Mouse (Mus musculus): Measurements from ENCODE around the gene Gm6096. TPM values are rescaled to one million over a fixed set of nuclear protein-coding genes. Genes with fewer than 3 reads are reported as not detected.
A peak's percentile ranks its signal among the peaks of the same experiment; 100 is the strongest.

Gene Gm6096
- polyA plus RNA-seq, 1 experiment = not detected

- DNase-seq (ENCODE audit: low read depth) = peak; percentile 4
These were observed 24.8 kb upstream of the Gm6096 start for GRCm38 (mm10) chr7:34226086-34226485.

GRCm38 (mm10) chr7:34226846-34227245 is 24.0 kb upstream of the Gm6096 start:
- TF ChIP-seq POLR2A (IDR thresholded peaks at IDR 0.05; ENCODE audit: borderline replicate concordance, extremely low read depth, insufficient read depth, insufficient read length, poor library complexity, severe bottlenecking) (no peak), CTCF (IDR thresholded peaks at IDR 0.05; ENCODE audit: borderline replicate concordance, extremely low read depth, insufficient read depth, insufficient read length) (no peak)
- no peak for DNase-seq (ENCODE audit: low read depth)

More at GRCm38 (mm10) chr7:34226086-34226485, 24.8 kb upstream of the Gm6096 start:
- TF ChIP-seq POLR2A (IDR thresholded peaks at IDR 0.05; ENCODE audit: borderline replicate concordance, extremely low read depth, insufficient read depth, insufficient read length, poor library complexity, severe bottlenecking) (no peak), CTCF (IDR thresholded peaks at IDR 0.05; ENCODE audit: borderline replicate concordance, extremely low read depth, insufficient read depth, insufficient read length) (no peak)

GRCm38 (mm10) chr7:34228641-34229040 is 22.2 kb upstream of the Gm6096 start:
- TF ChIP-seq CTCF (IDR thresholded peaks at IDR 0.05; ENCODE audit: borderline replicate concordance, extremely low read depth, insufficient read depth, insufficient read length) (no peak), POLR2A (IDR thresholded peaks at IDR 0.05; ENCODE audit: borderline replicate concordance, extremely low read depth, insufficient read depth, insufficient read length, poor library complexity, severe bottlenecking) (no peak)
- peak; percentile 29 for DNase-seq (ENCODE audit: low read depth)

GRCm38 (mm10) chr7:34229153-34229552 is 21.7 kb upstream of the Gm6096 start:
- TF ChIP-seq POLR2A (IDR thresholded peaks at IDR 0.05; ENCODE audit: borderline replicate concordance, extremely low read depth, insufficient read depth, insufficient read length, poor library complexity, severe bottlenecking) (no peak), CTCF (IDR thresholded peaks at IDR 0.05; ENCODE audit: borderline replicate concordance, extremely low read depth, insufficient read depth, insufficient read length) (no peak)
- no peak for DNase-seq (ENCODE audit: low read depth)

- TF ChIP-seq CTCF (IDR thresholded peaks at IDR 0.05; ENCODE audit: borderline replicate concordance, extremely low read depth, insufficient read depth, insufficient read length) (no peak), POLR2A (IDR thresholded peaks at IDR 0.05; ENCODE audit: borderline replicate concordance, extremely low read depth, insufficient read depth, insufficient read length, poor library complexity, severe bottlenecking) (no peak)
These were observed 21.1 kb upstream of the Gm6096 start for GRCm38 (mm10) chr7:34229691-34230111.

GRCm38 (mm10) chr7:34230116-34230515 is 20.7 kb upstream of the Gm6096 start, which contains the start of gene Gpi1:
Gene Gpi1 (minus strand): TSS chr7:34230336.
- DNase-seq (ENCODE audit: low read depth) = peak; percentile 94
- peak; percentile 31; the same call in 1 of the 2 replicates for TF ChIP-seq CTCF (IDR thresholded peaks at IDR 0.05; ENCODE audit: borderline replicate concordance, extremely low read depth, insufficient read depth, insufficient read length)
- TF ChIP-seq POLR2A (IDR thresholded peaks at IDR 0.05; ENCODE audit: borderline replicate concordance, extremely low read depth, insufficient read depth, insufficient read length, poor library complexity, severe bottlenecking) = peak; percentile 56

More at GRCm38 (mm10) chr7:34229691-34230111, 21.1 kb upstream of the Gm6096 start:
- peak; percentile 74 for DNase-seq (ENCODE audit: low read depth)

- TF ChIP-seq POLR2A (IDR thresholded peaks at IDR 0.05; ENCODE audit: borderline replicate concordance, extremely low read depth, insufficient read depth, insufficient read length, poor library complexity, severe bottlenecking) = no peak
- DNase-seq (ENCODE audit: low read depth) = no peak
These were observed 17.8 kb upstream of the Gm6096 start for GRCm38 (mm10) chr7:34232785-34233725.

- no peak for TF ChIP-seq CTCF (IDR thresholded peaks at IDR 0.05; ENCODE audit: borderline replicate concordance, extremely low read depth, insufficient read depth, insufficient read length)
- peak; percentile 44; the same call in 1 of the 2 replicates for TF ChIP-seq POLR2A (IDR thresholded peaks at IDR 0.05; ENCODE audit: borderline replicate concordance, extremely low read depth, insufficient read depth, insufficient read length, poor library complexity, severe bottlenecking)
- peak; percentile 100 for DNase-seq (ENCODE audit: low read depth)
These were observed 16.8 kb upstream of the Gm6096 start for GRCm38 (mm10) chr7:34233909-34234609.

GRCm38 (mm10) chr7:34234610-34235561 is 16.0 kb upstream of the Gm6096 start:
- TF ChIP-seq POLR2A (IDR thresholded peaks at IDR 0.05; ENCODE audit: borderline replicate concordance, extremely low read depth, insufficient read depth, insufficient read length, poor library complexity, severe bottlenecking) = no peak
- TF ChIP-seq CTCF (IDR thresholded peaks at IDR 0.05; ENCODE audit: borderline replicate concordance, extremely low read depth, insufficient read depth, insufficient read length) = no peak
- DNase-seq (ENCODE audit: low read depth) = peak; percentile 30

- TF ChIP-seq CTCF (IDR thresholded peaks at IDR 0.05; ENCODE audit: borderline replicate concordance, extremely low read depth, insufficient read depth, insufficient read length) = no peak
- no peak for TF ChIP-seq POLR2A (IDR thresholded peaks at IDR 0.05; ENCODE audit: borderline replicate concordance, extremely low read depth, insufficient read depth, insufficient read length, poor library complexity, severe bottlenecking)
- no peak for DNase-seq (ENCODE audit: low read depth)
These were observed 15.2 kb upstream of the Gm6096 start for GRCm38 (mm10) chr7:34235602-34236001.

Data from brain, embryonic 14.5 days (tissue).